Mouse (Mus musculus) liver, embryonic 14.5 days (tissue): Measurements from ENCODE around the gene Gm20662.

Experiments used
- CTCF ChIP-seq: IDR thresholded peaks from 2 replicates; pipeline ENCODE4 v1.5.1; 2016; ENCODE audit warnings: antibody characterized with exemption, low read depth, control low read depth
- EP300 ChIP-seq: IDR thresholded peaks from 2 replicates; pipeline ENCODE4 v1.6.1; 2016; ENCODE audit warnings: antibody characterized with exemption, low read depth

DNA sequence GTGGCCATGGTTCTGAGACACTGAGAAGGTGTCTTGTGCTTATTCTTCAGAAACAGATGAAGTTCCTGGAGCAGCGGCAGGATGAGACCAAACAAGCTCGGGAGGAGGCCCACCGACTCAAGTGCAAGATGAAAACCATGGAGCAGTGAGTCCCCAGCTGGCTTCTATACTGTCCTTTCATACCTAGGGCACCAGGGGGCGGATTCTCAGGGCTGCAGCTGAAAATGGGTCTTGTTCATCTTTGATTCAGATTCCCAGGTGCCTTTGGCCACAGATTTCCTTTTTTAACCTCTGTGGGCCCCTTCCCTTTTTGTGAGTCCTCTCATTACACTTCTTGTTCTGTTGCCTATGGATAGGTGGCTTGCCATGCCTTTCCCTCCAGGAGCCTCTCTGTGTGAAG is 35.2 kb upstream of the Gm20662 start:
- peak; percentile 51 for TF ChIP-seq CTCF
- TF ChIP-seq EP300 = no peak
